Mouse (Mus musculus): Measurements from ENCODE around the gene Ccdc121.

Ccdc121 gene

GRCm38 (mm10) chr1:181511307-181511706 is at the start of gene Ccdc121:
Gene Ccdc121 (minus strand): TSS chr1:181511451.
- no peak for DNase-seq (ENCODE audit: low spot score in 2 of 2)

GRCm38 (mm10) chr1:181560325-181560724 is 49.1 kb upstream of the Ccdc121 start:
- no peak for DNase-seq (ENCODE audit: low spot score in 2 of 2)

DNA sequence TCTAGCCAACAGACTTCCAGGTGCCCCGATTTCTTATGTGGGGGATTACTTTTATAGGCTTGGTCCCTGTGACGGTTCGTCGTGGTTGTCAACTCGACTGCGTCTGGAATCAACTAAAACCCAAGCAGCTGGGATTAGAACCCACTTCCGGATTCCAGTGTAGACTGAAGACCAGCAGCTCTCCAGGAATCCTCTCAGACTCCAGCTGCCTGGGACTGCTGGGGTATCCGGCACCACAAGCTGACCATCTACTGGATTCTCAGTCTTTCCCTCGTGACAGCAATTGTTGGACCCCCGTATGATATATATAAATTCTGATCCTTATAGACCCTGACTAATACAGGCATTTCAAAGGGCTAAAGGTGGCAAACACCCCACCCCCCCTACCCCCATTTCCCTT is 48.4 kb upstream of the Ccdc121 start:
- no peak for DNase-seq (ENCODE audit: low spot score in 2 of 2)

- DNase-seq (ENCODE audit: low spot score in 2 of 2), result no peak
Measured at GRCm38 (mm10) chr1:181555475-181555874, 44.2 kb upstream of the Ccdc121 start.

DNA sequence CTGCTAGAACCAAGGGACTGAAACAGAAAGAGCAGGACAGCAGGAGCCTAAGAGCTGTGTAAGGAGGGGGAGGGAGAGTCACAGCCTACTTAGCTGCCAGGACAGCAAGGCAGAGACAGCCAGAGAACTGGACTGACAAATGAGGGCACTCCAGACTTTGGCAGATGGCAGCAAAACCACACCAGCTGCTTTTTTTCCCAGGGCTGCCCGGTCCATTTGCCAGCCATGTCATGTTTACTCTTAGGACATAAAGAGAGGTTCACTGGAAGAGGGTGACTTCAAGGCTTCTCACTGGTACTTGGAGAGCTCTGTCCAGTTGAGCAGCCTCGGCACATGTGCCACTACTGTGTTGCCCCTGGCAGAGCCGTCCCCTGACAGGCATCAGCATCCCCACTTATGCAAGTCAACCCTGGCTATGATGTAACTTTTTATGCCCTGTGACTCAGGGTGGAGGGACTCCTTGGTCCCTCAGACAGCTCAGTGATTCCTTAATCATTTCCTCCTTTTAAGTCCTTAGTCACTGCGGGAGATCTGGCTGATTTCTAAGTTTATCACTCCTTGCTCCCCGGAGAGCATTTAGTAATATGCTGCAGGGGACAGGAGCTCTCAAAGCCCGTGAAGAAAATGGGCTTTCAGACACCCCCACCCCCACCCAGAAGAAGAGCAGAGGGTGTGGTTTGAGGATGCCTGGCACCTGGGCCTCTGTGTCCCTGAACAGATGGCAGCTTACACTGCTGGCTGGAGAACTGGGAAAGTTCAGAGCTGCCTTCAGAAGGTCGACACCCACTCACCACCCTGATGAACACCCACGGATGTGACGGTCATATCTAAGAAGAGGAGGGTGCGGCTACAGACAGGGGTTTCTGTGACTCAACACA is 41.5 kb upstream of the Ccdc121 start:
- DNase-seq (ENCODE audit: low spot score in 2 of 2), result no peak

- no peak for DNase-seq (ENCODE audit: low spot score in 2 of 2)
Measured at GRCm38 (mm10) chr1:181550826-181551225, 39.6 kb upstream of the Ccdc121 start.

GRCm38 (mm10) chr1:181549987-181550386 is 38.7 kb upstream of the Ccdc121 start:
- DNase-seq (ENCODE audit: low spot score in 2 of 2), result no peak

DNA sequence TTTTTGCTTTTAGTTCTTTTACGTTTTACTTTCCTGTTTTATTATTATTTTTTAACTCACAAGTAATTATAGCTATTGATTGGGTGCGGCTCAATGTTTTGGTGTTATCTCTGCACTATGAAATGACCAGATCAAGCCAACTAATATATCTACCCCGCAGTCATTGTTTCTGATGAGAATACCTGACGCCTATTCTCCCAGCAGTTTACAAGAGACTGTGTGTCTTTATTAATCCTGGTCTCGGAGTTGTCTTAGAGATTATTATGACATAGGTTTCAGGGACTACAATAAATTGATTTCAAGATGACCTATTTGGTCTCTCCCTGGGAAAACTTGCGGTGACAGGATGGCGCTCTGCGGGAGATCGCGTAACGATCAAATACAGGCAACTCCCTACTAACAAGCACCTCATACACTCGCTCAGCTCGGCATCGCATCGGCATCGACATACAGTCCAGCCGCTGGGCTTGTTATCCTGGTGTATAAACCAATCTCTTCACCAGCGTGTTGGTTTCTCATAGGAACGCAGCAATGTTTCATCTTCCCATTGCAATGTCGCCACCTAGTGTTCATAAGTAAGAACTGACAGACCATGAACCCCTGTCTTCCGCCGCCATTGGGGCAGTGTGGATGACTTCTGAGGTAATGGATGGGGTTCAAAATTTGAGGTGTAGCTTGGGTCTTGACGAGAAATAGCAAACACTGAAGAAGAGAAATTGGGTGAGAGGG is 34.0 kb upstream of the Ccdc121 start:
- peak; percentile 38 to 72 for DNase-seq (ENCODE audit: low spot score in 2 of 2)

- DNase-seq (ENCODE audit: low spot score in 2 of 2), result no peak
Measured at GRCm38 (mm10) chr1:181543711-181544383, 32.6 kb upstream of the Ccdc121 start.

DNA sequence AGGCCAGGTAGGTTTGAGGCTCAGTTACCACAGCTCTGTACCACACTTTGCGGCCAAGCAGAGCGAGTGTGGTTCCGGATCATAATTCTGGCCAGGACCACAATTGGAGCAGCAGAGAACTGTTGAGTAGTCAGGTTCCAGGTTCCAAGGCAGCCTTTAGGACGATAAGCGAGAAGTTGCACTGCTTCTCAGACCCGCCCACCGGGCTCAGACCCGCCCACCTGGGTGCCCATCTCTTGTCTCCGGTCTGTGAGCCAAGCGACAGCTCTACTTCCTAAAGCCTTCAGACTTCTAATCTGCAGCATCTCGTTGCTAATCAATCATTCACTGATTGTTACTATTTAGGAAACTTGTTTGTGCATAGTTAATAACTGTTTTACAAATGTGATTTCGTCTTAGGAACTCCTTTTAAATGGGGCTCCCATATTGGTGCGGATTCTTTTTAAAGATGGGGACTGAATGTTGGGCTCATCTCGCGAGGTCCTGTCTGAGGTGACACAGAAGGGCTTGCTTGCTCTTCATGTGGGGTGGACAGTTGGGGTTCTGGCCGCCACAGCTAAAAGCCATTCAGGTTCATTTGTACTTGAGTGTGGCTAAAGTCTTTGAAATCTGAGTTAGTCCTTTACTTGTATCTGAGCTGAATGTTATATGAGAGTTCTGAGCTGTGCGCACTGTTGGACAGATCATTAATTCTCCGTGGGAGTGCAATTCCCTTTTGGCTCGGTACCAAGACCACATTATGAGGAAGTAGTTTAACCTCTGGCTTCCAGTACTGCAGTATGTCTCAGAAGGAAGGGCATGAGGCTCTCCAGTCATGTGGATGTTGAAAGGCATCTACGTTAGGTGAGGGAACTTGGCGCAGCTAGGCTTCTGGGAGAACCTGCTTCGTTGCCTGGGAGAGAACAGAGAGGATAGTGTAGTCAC is 28.9 kb upstream of the Ccdc121 start:
- DNase-seq (ENCODE audit: low spot score in 2 of 2), result no peak

DNA sequence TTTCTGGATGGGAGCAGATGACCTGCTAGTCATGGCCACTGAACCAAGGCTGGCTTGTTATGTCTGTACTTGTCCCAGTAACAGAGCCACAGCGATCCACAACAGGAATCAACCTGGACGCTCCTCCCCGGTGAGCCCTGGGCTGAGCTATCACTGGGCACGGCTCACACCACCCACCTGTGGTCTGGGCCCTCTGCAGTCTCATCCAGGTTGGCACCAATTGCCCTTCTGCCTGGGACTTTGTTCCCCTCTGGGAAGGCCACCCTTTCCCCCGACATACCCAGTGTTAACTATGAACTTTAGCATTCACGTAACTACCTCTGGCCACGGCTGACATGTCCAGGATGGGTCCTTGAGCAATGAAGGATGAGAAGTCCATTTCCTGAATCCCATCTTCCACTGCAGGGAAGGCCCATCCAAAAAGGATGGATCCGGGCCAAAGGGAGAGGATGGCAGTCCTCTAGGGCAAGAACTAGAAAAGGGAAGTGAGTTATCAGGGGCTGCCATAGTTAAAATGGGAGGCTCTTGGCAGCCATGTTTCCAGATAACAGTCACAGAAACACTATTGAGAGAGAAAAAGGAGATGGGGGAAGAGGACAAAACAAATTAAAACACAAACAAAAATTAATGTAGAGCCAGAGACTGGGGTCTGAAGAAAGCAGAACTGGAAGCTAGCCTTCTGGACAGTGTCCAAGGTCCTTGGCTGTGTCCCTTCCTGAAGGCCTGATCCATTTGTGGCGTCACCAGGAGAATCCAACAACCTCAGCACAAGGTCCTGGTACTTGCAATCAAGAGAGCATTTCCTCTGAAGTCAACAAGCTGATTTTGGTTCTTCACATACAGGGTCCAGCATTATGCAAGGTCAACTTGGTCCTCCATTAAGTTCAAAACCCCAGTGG is 26.6 kb upstream of the Ccdc121 start:
- DNase-seq (ENCODE audit: low spot score in 2 of 2), result no peak

GRCm38 (mm10) chr1:181535165-181535873 is 24.1 kb upstream of the Ccdc121 start:
- no peak for DNase-seq (ENCODE audit: low spot score in 2 of 2)

- peak in 1 of 2 experiments; percentile 31 for DNase-seq (ENCODE audit: low spot score in 2 of 2)
Measured at GRCm38 (mm10) chr1:181529368-181529767, 18.1 kb upstream of the Ccdc121 start.

- DNase-seq (ENCODE audit: low spot score in 2 of 2), result no peak
Measured at GRCm38 (mm10) chr1:181525996-181526395, 14.7 kb upstream of the Ccdc121 start.

GRCm38 (mm10) chr1:181523831-181524230 is 12.6 kb upstream of the Ccdc121 start:
- DNase-seq (ENCODE audit: low spot score in 2 of 2), result no peak

GRCm38 (mm10) chr1:181521401-181522091 is 10.3 kb upstream of the Ccdc121 start:
- no peak for DNase-seq (ENCODE audit: low spot score in 2 of 2)

DNA sequence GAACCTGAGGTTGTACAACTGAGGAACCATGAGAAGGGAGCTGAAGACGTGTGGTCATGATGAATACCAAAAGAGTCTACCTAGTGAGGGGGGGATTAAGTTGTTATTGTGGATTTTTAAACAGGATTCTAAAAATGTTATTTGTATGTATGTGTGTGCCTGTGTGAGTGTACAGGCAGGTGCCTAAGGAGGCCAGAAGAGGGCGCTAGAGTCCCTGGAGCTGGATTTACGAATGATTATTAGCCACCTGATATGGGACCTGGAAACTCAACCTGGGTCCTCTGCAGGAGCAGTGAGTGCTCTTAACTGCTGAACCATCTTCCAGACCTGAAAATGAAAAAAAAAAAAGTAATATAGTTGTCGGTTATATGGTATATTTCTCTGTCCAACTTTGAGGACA is 7.9 kb upstream of the Ccdc121 start:
- no peak for DNase-seq (ENCODE audit: low spot score in 2 of 2)

DNA sequence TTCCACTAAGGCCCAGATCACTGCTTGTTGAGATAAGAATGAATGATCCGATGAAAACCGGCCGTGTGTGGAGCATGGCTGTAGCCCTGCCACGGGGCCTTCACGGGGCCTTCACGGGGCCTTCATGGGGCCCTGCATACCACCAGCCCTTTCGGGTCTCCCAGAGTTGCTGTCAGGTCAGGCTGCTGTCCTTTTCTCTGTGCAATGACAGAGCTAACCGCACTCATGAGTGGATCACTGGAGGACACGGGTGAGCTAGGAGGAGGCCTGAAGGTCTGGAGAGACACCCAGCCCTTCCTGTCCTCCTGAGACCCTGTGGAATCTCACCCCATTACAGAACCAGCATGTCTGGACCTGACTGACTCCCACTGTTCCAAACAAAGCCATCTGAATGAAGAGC is 6.8 kb upstream of the Ccdc121 start:
- DNase-seq (ENCODE audit: low spot score in 2 of 2), result no peak
